Mouse (Mus musculus) liver, adult 2 months (tissue): ENCODE data around the gene Vmn1r185.

Experiments
- CTCF ChIP-seq: fragments of 200-500 bp; IDR thresholded peaks from 2 replicates; pipeline ENCODE4 v1.5.1; 2011; ENCODE audit warnings: low read depth, low read length, control low read depth
- POLR2A ChIP-seq: fragments of 200-500 bp; IDR thresholded peaks from 2 replicates; pipeline ENCODE4 v1.6.1; 2011; ENCODE audit warnings: low read length, control low read depth; ENCODE audit not compliant: insufficient read depth; ENCODE audit errors: extremely low read depth

DNA sequence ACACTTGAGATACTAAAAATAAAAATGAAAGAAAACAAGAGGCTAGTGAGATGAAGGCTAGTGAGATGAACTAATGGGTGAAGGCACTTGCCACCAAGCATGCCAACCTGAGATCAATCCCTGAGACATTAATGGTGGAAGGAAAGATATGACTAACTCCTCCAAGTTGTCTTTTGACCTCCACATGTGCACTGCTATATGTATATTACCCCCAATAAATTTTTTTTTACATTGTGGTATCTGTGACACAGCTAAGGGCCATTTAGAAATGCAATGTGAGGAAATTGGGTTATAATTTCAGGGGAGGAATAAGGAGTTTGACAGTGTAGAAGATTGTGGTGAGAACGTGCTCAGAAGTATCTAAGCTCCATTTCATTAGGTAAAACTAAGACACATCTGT lies 28.5 kb downstream of the Vmn1r185 start:
- TF ChIP-seq POLR2A (no peak), CTCF (no peak)
